Mouse (Mus musculus): ENCODE results near the gene 4931406C07Rik.

DNA sequence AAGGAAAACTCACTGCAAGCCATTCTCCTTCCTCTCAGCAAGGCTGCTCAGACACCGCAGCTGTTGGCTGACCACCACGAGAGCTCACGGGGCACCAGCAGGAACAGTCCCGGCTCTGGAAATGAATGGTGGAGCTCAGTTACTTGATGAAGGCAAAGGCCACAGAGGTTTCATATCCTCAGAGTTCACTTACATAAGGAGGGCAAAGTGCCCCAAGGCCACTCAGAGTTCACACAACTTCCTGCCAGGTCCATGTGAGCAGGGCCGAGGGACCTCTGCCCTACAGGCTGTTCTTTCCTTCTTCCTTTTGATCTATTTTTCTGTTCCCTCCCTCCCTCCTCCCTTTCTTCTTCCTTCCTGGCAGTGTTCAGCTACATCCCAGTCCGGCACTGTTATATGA, 4.8 kb downstream of the 4931406C07Rik start:
- TF ChIP-seq CTCF (IDR thresholded peaks at IDR 0.05; ENCODE audit: control insufficient read depth, insufficient read depth, insufficient read length) (no peak), USF1 (IDR thresholded peaks at IDR 0.05; ENCODE audit: low read depth) (no peak), MYOD1 (IDR thresholded peaks at IDR 0.05; ENCODE audit: control insufficient read depth, insufficient read length, low read depth) (no peak), CEBPB (IDR thresholded peaks at IDR 0.05; ENCODE audit: low read depth) (no peak), MAX (IDR thresholded peaks at IDR 0.05) (no peak), MYOG (IDR thresholded peaks at IDR 0.05; ENCODE audit: control insufficient read depth, extremely low read depth, insufficient read length) (no peak)

All from C2C12 (cell line).